Mouse (Mus musculus) CD4-positive, CD25-positive, alpha-beta regulatory T cell, adult 2 months (primary cell): ENCODE measurements around the gene Dpm2.
A peak's percentile ranks its signal among the peaks of the same experiment; 100 is the strongest.

Experiments used
- DNase-seq: peaks from one replicate; pipeline ENCODE4 v3.0.0-alpha.2; 2012; ENCODE audit warnings: low read depth, low spot score

The Dpm2 gene

DNA sequence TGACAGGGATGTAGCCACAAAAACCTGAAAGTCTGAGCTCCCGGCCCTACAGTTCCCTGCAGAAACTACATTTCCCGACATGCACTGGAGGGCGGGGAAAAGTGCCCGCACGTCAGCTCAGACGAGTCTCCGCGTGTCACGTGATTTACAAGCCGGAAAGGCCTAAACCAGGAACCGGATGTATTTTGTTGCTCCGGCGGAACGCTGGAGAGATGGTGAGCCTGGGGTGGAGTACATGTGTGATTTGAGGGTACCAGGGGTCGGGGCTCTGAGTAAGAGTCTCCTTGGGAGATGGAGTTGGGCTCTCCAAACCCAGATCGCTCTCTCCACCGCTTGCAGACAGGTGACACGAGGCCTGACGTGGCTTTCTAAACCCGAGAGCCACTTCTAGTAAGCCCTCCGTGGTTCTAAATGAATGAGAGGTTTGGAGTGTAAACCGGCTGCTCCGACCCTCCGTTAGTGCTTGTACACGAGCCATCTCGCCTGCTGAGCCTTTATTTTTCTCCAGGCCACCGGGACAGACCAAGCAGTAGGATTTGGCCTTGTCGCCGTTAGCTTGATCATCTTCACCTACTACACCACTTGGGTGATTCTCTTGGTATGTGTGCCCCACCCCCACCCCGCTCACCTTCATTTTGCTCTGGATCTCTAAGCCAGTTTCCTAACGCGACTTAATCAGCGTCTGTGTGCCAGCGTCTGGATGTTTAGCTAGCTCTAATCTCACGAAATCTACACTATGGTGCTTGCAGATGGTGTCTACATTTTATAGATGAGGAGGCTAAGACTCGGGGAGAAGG is at the start of gene Dpm2:
Gene Dpm2 (plus strand): TSS at position 161 of the 797 bp plus-strand sequence.
- DNase-seq, result peak; percentile 94

DNA sequence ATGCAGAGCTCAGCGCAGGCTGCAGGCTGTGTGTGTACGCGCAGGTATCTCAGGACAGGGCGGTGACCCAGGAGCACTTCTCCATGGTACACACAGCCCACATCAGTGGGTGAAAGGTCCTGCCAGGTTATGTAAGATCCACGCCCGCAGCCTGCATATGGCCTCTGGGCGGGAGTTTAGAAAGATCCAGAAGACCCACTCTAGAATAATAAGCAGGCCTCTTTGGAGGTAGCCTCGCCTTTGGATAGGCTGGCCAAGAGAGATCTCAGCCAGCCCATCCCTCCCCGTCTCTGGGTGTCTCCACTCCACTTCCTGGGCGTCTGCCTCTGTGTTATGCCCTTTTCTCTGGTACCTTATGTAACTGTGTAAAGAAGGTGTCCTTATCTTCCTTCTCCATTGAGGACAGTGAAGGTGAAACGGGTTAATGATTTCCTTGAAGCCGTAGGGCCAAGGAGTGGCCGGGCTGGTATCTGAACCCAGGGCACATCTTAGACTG is 46.1 kb upstream of the Dpm2 start:
- no peak for DNase-seq

DNA sequence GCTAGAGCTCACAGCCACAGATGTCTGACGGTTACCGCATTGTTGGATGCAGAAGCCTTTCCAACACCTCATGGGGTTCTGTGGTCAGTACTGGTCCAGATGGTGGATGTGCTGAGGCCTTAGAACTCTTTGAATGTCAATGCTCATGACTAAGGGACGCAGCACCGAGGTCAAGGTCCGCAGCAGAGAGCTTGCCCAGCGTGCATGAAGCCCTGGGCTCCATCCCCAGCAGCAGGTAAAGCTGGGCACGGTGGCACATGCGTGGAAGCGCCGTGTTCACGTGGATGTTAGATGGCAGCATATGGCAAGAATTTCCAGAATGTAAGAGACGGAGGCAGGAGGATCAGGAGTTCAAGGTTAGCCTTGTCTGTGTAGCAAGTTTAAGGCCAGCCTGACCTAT is 44.8 kb upstream of the Dpm2 start:
- no peak for DNase-seq

DNA sequence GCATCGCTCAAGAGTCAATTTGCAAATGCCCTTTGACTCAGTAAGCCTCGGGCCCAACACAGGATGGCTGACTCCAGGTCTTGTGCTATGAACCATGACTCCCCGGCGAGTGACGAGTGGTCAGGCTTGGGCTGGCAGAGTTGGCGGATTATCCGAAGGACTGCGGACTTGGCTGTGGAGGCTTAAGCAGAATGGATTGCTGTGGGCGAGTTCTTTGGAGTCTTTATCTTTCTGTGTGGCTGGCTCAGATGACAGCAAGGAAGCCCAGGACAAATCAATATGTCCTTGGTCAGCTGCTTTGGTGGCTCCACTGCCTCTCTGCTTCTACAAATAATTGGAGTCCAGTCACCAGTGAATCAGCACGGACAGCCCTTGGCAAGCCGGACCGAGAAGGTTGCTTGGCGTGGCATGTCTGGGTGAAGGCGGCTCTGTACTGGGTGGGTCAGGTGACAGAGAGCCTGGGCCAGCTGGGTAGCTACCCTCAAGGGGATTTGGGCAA is 43.1 kb upstream of the Dpm2 start:
- DNase-seq, result no peak

DNA sequence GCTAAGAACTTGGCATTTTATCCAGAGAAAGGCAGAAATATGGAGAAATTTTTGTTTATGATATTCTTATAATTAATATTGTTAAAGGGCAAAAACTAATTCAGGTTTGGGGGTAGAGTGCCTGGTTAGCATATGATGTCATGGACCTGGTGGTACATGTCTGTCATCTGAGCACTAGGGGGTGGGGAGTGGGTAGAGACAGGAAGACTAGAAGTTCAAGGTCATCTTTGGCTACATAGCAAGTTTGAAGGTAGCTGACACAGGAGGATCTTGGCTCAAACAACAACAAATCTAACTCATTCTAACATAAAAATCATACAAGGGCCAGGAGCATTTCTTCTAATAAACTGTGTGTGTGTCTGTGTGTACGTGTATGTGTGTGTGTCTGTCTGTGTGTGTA is 42.3 kb upstream of the Dpm2 start:
- no peak for DNase-seq

DNA sequence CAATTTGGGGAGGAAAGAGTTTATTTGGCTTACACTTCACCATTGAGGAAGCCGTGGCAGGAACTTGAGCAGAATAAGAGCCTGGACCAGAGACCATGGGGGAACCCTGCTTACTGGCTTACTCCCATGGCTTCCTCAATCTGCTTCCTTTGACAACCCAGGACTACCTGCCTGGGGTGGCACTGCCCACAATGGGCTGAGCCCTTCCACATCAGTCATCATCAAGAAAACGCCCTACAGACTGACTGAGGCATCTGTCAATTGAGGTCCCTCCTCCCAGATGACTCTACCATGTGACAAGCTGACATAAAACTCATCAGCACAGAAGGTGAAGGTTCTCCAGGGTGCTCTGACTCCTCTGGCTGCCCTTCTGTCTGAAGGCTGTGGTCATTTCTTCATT is 40.2 kb upstream of the Dpm2 start:
- DNase-seq, result no peak

DNA sequence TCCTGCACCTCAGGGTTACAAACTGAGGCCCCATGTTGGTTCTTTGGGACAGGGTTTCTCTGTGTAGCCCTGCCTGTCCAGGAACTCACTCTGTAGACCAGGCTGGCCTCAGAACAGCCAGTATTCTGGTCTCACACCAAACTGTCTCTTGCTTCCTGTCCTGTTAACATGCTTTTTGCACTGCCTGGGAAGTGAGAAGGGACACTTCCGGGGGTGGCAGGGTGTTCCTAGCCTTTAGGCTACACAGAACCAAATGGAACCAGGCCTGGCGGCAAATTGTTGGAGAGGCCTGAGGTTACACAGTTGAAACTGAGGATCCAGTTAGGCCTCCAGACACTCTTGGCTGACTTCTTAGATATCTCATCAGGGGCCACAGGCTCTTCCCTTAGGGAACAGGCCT is 37.5 kb upstream of the Dpm2 start:
- DNase-seq, result no peak

DNA sequence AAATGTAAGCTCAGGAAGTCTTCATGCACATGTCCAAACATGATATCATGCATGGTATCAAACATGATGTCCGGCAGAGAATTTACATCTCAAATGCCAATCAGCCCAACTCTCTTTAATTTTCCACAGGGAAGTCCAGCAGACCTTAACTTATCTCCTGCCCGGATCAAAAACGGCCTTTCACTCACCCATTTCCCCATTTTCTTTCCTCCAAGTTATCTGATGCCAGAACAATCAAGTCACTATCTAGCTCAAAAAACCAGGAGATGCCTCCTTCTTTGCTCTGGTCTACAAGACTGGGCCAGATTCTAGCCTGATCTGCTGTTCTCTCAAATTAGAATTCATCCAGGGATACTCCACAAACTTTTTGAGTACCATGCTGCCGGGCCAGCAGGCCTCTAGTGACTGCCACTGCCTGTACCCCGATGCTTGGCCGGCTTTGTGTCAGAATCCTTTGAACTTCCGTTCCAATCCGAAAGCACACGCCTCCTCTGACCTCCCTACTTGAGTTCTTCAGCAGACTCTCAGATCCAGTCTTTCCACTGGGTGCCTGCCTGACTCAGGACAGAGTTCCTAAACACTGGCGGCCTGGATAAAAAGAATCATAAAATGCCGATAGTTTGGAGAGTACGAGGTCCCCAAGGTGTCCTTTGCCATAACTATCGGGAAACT is 36.5 kb upstream of the Dpm2 start:
- peak; percentile 69 for DNase-seq

DNA sequence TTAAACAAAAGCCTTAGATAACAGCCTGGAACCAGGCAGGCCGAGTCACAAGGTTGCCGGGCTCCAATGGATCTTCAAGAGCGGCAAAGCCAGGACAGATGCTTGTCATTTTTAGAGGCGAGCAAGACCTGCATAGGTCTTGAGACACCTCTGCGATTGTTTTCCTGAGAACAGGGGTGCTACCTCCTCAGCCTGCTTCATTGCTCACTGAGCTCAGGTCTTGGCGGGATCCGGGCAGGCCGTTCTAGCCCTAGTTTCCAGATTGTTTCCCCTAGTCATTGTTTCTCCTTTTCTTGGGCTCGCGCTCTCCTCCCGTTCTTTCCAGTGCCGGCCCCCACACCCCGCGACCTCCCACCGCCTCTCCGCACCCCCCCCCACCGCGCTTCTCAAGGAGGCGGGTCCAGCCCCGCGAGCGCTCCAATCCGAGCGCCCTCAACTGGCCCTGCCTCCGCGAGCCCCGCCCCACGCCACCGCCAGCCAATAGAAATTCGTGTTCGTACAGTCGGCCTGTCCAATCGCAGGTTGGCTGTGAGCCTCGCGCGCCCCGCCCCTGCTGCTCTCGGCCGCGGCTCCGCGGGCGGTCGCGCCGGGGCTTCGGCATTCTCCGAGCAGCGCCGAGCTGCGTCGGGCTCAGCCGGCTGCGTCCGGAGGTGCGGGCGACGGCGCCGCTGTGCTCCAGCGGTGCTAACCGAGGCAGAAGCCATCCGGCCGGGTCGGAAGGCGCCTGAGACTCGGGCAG is 35.8 kb upstream of the Dpm2 start, which contains the start of gene Fam102a:
Gene Fam102a (plus strand): TSS at position 600 of the 739 bp plus-strand sequence.
- peak; percentile 99 for DNase-seq

DNA sequence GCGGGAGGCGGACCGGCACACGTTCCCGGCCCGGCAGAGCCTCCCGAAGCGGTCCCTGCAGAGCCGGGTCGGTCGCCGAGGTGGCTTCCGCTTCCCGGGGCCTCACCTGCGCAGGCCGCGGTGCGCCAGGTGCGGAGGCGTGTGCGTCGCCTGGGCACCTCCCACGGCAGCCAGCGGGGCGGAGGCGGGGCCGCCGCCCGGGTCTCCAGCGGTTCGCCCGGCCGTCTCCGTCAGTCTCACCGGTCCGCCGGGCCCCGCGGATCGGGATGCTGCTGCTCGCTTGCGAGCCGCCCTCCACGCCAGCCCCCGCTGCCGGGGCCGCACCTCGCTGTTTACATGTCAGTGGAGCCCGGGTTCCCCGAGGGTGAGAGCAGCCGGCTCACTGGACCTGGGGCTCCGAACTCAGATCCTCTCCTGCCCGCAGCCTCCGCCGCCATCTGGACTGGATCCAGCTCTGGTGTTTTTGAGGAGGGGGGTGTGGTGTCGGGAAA is 35.1 kb upstream of the Dpm2 start:
- peak; percentile 91 for DNase-seq

DNA sequence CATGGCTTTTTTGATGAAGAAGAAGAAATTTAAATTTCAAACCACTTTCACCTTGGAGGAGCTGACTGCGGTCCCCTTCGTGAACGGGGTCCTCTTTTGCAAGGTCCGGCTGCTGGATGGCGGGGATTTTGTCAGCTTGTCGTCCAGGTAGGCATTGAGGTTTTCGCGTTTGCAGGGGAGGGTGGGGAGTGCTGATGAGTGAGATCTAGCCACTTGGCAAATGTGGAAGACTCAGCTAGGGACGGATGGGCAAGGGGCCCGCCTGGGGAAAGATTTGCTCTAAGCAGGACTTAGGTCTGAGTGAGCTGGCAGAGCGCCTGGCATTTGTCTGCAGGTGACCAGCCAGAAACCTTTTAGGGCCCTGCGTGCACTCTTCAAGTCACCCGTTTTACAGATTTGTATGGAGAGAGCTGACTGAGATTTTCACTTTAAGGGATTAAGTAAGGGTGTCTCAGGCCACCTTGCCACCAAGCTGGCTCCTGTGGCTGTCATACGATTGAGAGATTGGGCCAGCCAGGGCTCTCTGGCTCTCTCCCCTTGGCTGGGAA is 34.5 kb upstream of the Dpm2 start:
- DNase-seq, result peak; percentile 35

DNA sequence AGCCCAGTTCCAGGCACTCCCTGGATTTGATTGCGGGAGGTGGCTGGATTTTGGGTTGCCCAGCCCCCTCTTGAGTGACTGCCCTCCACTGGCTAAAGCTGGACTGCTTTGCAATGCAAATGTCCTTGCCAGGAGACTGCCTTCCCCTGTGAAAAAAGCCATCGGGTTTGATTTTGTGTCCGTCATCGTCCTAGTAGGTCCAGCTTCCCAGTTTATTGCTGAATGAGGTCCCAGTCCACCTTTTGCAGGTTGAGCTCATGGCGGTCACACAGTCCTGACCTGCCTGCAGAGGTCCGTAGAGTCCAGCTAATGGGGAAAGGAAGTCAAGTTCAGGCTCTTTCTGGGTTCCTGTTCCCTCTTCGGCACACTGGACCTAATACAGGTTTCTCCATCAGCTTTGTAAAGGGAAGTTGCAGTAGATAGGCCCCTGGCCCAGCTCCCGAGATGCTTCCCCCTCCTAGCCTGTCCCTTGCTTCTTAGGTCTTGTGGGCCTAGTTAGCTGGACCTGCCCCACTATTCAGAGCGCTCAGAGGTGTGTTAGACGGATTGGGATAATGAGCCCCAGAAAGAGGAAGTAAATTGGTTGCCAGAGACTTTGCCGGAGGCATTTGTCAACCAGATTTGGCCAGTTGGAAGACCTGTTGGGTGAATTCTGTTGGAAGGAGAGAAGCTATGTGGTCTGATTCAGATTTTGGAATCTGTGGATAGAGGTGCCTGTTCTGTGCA is 33.9 kb upstream of the Dpm2 start:
- DNase-seq, result peak; percentile 23

DNA sequence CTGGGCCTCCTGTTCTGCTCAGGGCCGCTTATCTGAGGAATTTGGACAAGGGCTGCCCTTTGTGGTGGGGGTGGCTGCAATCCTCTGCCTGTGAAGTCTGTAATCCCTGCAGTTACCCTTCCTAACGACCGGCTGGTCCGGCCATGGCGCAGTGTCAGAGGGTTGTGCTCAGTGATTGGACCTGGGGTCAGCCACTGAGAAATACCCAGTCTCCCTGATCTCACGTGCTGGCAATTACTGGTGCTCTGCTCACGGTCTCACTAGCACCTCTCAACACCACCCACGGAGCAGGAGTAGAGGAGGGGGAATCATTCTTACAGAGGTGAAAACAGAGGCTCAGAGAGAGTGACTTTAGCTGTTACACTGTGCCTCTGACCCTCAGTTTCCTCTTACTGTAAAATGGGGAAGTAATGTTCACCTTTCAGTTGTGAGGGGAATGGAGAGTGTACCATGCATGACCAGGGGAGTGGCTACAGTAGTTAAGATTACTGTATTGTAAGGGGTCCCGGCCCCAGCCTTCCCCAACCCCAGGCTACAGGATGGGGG is 33.2 kb upstream of the Dpm2 start:
- DNase-seq, result peak; percentile 39

DNA sequence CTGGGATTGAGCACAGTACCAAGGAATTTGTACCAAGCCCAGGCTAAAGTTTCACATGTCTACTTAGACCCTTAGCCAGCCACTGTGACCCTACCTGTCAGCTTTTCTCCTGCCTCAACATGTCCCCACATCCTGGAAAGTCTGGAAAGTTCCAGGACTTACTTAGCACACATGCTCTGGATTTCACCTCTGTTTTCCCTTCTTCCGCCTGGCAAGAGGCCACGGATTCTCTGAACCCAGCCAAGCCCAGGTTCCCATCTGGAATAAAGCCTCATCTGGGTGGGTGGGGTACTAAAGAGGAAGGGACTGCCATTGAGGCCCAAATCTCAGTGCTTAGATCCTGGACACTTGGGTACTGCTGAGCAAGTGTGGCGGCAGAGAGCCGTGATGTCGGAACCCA is 32.7 kb upstream of the Dpm2 start:
- DNase-seq, result peak; percentile 26

DNA sequence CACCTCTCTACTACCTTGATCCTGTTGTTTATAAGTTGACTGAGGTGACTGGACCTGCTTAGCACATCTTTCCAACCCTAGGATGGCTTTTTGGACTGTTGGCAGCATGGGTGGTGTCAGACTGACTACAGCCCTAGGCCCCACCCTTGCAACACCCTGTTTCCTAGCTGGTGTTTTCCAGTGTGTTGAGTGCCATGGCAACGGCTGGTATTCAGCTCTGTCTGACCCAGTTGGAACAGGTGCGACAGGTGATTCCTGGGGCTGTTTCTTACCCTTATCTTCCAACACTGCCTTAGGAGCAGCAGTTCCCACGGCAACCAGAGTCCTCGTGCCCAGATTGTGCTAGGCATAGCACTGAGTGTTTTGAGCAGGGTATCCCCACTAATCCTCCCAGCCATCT is 32.2 kb upstream of the Dpm2 start:
- peak; percentile 59 for DNase-seq

DNA sequence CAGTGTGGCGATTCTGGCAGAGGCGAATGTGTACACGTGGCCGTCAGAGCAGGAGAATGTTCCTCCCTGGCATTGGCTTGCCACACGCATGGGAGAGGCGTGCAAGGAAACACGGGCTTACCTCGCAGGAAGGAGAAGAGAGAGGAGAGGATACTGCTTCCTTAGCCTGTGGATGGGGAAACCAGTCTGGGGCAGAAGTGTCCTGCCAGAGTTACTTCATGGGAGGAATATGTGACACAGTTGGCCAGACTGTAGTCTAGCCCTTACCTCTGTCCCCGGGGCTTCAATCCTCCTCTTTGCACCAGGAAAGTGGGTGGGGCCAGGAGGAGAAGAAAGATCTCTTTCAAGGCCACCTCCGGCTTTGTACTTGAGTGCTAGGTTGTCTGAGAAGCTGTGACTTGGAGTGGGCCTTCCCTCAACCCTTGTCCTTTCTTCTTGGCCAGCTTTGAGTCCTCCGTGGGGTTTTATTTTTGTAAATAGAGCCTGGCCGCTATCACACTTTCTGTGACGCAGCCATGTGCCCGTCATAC is 31.1 kb upstream of the Dpm2 start:
- DNase-seq, result peak; percentile 31

DNA sequence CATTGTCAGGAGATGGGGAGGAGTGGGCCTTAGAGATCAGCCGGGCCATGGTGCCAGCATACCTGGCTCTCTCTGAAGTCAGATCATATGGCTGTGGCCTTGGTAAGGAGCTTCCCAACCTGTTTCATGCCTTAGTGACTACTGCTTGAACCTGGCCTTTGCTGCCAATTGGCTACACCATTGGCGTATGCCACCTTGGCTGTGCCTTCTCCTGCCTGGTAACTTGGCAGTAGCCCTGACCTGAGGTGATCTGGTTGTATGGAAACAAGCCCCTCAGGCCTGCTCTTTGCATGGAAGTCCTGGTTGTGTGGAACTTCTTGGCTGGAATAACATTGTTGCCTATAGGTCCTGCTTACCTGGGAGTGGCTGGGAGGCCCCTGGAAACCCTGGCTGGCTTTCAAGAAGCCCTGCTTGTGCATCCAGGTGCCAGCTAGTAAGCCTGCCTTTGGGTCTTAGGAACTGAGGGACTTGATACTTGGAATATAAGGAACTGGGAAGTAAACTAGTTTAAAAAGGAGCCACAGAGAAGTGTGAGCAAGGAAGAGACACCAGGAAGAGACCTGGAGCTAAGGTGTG is 29.2 kb upstream of the Dpm2 start:
- peak; percentile 29 for DNase-seq

DNA sequence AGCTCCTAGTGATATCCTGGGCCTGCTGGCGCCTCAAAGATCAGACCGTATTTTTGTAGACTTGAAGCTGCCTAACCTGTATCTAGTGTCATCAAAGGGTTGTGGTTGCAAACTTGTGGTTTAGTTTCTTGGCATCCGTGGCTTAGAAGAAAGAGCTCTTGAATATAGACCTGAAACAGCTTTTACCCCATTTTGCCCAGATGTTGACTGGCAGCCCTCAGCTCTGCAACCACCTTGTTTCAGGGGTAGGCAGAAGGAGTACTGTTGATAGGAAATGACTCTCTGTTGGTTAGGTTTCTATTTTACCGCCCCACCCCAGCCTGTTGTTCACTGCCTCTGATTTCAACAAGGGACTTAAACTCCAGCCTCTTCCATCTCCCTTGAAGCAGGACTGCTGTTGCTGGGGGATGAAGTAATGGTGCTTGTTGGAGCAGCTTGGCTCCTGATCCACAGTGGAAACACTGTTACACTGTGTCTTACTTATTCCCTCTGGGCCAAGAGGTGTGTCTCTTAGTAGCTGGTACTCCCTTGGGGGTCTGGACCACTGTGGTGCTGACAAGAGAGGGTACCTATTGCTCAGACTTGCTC is 28.6 kb upstream of the Dpm2 start:
- peak; percentile 87 for DNase-seq

DNA sequence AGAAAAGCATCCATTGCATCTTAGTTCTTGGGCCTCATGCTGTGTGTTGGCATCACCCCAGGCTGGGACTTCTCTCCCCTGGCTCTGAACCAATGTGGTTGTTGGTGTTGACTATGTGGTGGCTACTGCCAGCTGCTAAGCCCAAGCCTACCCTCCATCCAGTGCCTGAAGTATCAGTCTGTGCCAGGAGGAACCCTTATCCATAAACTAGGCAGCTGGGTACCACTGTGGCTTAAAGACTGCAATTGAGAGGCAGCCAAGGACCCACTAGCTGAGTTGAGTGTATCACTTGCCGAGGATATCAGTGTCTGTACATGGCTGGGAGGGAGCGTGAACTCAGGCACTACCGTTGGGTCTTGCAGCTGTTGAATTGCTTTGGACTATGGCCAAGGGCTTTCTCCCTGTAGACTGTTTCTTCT is 27.6 kb upstream of the Dpm2 start:
- no peak for DNase-seq

DNA sequence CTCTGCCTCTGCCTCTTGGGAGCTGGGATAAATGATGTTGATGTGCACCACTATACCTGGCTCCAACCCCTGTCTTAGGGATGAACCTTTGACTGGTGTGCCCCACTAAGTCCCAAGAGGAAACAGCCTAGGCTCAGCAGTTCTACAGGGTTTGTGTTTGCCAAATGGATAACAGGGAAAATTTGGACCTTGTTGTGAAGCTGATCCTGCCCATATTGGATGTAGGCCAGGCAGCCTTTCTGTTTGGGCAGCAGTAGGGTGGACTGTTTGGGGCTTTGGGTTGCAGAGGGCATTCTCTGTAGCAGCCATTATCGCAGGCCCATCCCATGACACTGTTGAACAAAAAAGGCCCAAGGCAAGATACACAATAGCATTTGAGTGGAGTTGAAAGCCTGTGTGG is 23.7 kb upstream of the Dpm2 start:
- no peak for DNase-seq
